Mouse (Mus musculus) limb, embryonic 14.5 days (tissue): Measurements from ENCODE around the gene Gpt2. TPM values are rescaled to one million over a fixed set of nuclear protein-coding genes. Genes with fewer than 3 reads are reported as not detected.

Experiments
- ATAC-seq: fragments of 200-750 bp; cut with Nextera tagmentation; 2 replicates; pipeline ENCODE4 v1.8.0; 2017; ENCODE audit warnings: low read depth, moderate number of reproducible peaks, moderate TSS enrichment; ENCODE audit not compliant: low FRiP score
- DNase-seq: peaks from one replicate; pipeline ENCODE4 v3.0.0-alpha.2; 2015; ENCODE audit warnings: low spot score
- H3K27ac ChIP-seq: fragments of 300-500 bp; sonication (generic); replicated peaks from 2 replicates; pipeline ENCODE4 v1.5.1; 2014; ENCODE audit warnings: low read depth, mild to moderate bottlenecking, low read length, moderate library complexity, mixed read lengths
- H3K27me3 ChIP-seq: fragments of 300-500 bp; sonication (generic); 2 replicates; pipeline ENCODE4 v1.6.1; 2014; ENCODE audit warnings: low read length, mixed read lengths; ENCODE audit not compliant: control insufficient read depth, insufficient read depth
- H3K36me3 ChIP-seq: fragments of 300-500 bp; sonication (generic); 2 replicates; pipeline ENCODE4 v1.6.1; 2014; ENCODE audit warnings: mild to moderate bottlenecking, low read length, moderate library complexity, mixed read lengths; ENCODE audit not compliant: control insufficient read depth, insufficient read depth
- H3K4me1 ChIP-seq: fragments of 300-500 bp; sonication (generic); 2 replicates; pipeline ENCODE4 v1.6.1; 2014; ENCODE audit warnings: antibody characterized with exemption, low read length, mixed read lengths; ENCODE audit not compliant: control insufficient read depth, insufficient read depth
- H3K4me2 ChIP-seq: fragments of 300-500 bp; sonication (generic); replicated peaks from 2 replicates; pipeline ENCODE4 v1.6.1; 2014; ENCODE audit warnings: low read depth, mild to moderate bottlenecking, low read length, moderate library complexity; ENCODE audit not compliant: severe bottlenecking
- H3K4me3 ChIP-seq: fragments of 300-500 bp; sonication (generic); replicated peaks from 2 replicates; pipeline ENCODE4 v1.5.1; 2014; ENCODE audit warnings: low read length
- H3K9ac ChIP-seq: fragments of 300-500 bp; sonication (generic); 2 replicates; pipeline ENCODE4 v1.6.1; 2014; ENCODE audit warnings: mild to moderate bottlenecking, low read depth, low read length, moderate library complexity; ENCODE audit not compliant: severe bottlenecking
- H3K9me3 ChIP-seq: fragments of 300-500 bp; sonication (generic); 2 replicates; pipeline ENCODE4 v1.6.1; 2016; ENCODE audit warnings: low read length; ENCODE audit not compliant: control insufficient read depth
- POLR2A ChIP-seq: fragments of 200-500 bp; IDR thresholded peaks from 2 replicates; pipeline ENCODE4 v1.8.0; 2012; ENCODE audit warnings: inconsistent platforms, mild to moderate bottlenecking, moderate library complexity, borderline replicate concordance; ENCODE audit not compliant: insufficient read depth, insufficient read length; ENCODE audit errors: extremely low read depth
- WGBS: fragments of 180-500 bp; shearing (Covaris S2); extraction: QIAGEN DNeasy Blood & Tissue Kit; methylation state at CpG from one replicate; pipeline ENCODE4 v1.1.7; 2014; 5-methylcytosine and 5-hydroxymethylcytosine counted together
- polyA plus RNA-seq, 2 experiments: library from polyadenylated mRNA; depleted of rRNA in 1 of 2; stranded (reverse) in 1 of 2; unstranded in 1 of 2; fragments of >200 nt; fragmentation: Nextera tagmentation in 1 of 2; extraction: Ambion mirVana in 1 of 2; gene quantifications; 2 replicates each; pipeline versions ENCODE4 v1.2.1 to v1.2.3; 2012 to 2014

Gene Gpt2
- polyA plus RNA-seq, 2 experiments: 24.6 to 36.2 TPM

DNA sequence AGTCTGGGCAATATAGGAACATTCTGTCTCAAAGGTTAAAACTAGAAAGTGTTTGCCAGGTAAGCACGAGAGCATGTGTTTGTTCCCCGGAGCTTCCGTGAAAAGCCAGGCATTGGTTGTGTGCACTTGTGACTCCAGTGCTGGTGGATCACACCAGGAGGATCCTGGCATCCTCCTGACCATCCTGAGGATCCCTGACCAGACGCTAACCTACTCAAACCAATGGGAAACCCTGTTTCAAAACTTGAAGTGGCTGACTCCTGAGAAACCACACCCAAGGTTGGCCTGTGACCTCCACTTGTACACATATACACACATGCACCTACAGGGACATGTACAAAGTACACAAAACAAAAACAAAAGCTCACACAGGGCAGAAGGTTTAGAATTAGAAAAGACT lies 4.4 kb downstream of the Gpt2 start:
- 84% methylated on average over 4 of the region's 4 CpGs for WGBS
- Histone ChIP-seq H3K27ac (no peak overlapping the region), H3K4me3 (no peak overlapping the region), H3K4me2 (no peak overlapping the region), H3K36me3 (peaks cover 8% of the 10 kb centered on the region), H3K4me1 (peaks cover 12% of the 10 kb centered on the region), H3K27me3 (no peaks in the 10 kb centered on the region), H3K9ac (no peak overlapping the region), H3K9me3 (no peaks in the 10 kb centered on the region)
- TF ChIP-seq POLR2A: no peak
- ATAC-seq: no peak
- no peak for DNase-seq

GRCm38 (mm10) chr8:85498577-85498976 lies 6.2 kb downstream of the Gpt2 start:
- no peak for TF ChIP-seq POLR2A
- Histone ChIP-seq H3K4me2 (no peak overlapping the region), H3K27me3 (no peaks in the 10 kb centered on the region), H3K36me3 (peaks cover 17% of the 10 kb centered on the region), H3K4me3 (no peak overlapping the region), H3K27ac (no peak overlapping the region), H3K9ac (no peak overlapping the region), H3K9me3 (no peaks in the 10 kb centered on the region), H3K4me1 (peaks cover 12% of the 10 kb centered on the region)
- WGBS: 21% methylated on average over 2 of the region's 2 CpGs
- no peak for DNase-seq
- no peak for ATAC-seq

- Histone ChIP-seq H3K9me3 (no peaks in the 10 kb centered on the region), H3K9ac (no peak overlapping the region), H3K27me3 (no peaks in the 10 kb centered on the region), H3K4me2 (no peak overlapping the region), H3K27ac (0 out of 2 replicates have a peak overlapping the region, but pooled peaks have one; percentile 1), H3K4me1 (peaks cover 7% of the 10 kb centered on the region; the same call in 1 of the 2 replicates), H3K36me3 (peaks cover 31% of the 10 kb centered on the region), H3K4me3 (no peak overlapping the region)
- 90% methylated on average over 10 of the region's 10 CpGs for WGBS
- TF ChIP-seq POLR2A: no peak
- no peak for DNase-seq
- ATAC-seq: no peak
Measured at GRCm38 (mm10) chr8:85500460-85500859, 8.1 kb downstream of the Gpt2 start.

- Histone ChIP-seq H3K4me3 (no peak overlapping the region), H3K27ac (no peak overlapping the region), H3K27me3 (no peaks in the 10 kb centered on the region), H3K4me2 (no peak overlapping the region), H3K9ac (no peak overlapping the region), H3K36me3 (peaks cover 36% of the 10 kb centered on the region), H3K4me1 (peaks cover 7% of the 10 kb centered on the region; the same call in 1 of the 2 replicates), H3K9me3 (no peaks in the 10 kb centered on the region)
- no peak for TF ChIP-seq POLR2A
- DNase-seq (peak; percentile 66), ATAC-seq (0 out of 2 replicates have a peak, but pooled peaks have one; percentile 24)
- WGBS: 77% methylated on average over 11 of the region's 11 CpGs
Measured at GRCm38 (mm10) chr8:85500955-85501685, 8.7 kb downstream of the Gpt2 start.

DNA sequence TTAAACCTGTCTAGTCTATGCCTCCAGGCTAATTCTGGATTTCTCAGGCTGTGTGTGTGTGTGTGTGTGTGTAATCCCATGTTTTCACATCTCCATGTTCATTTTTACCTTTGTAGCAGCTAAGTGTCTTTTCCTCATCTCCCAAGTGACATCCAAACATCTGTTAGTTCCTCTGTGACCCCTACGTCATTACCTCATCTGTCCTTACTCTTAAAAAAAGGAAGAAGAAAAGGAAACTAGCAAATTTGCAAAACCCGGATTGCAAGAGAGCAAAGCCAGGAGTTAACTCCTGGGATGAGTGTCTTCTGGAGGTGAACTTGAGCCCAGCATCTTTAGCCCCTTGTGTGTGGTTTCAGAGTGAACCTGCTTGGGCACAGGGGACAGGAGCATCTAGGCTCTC lies 10.0 kb downstream of the Gpt2 start:
- ATAC-seq (no peak), DNase-seq (no peak)
- Histone ChIP-seq H3K4me1 (peaks cover 7% of the 10 kb centered on the region; the same call in 1 of the 2 replicates), H3K9me3 (no peaks in the 10 kb centered on the region), H3K27me3 (no peaks in the 10 kb centered on the region), H3K9ac (no peak overlapping the region), H3K4me3 (no peak overlapping the region), H3K4me2 (no peak overlapping the region), H3K36me3 (peaks cover 36% of the 10 kb centered on the region), H3K27ac (no peak overlapping the region)
- WGBS: 80% methylated on average over 2 of the region's 2 CpGs
- TF ChIP-seq POLR2A: no peak

GRCm38 (mm10) chr8:85503065-85503464 lies 10.7 kb downstream of the Gpt2 start:
- WGBS: 34% methylated on average over 3 of the region's 3 CpGs
- H3K4me1 ChIP-seq: peaks cover 7% of the 10 kb centered on the region; the same call in 1 of the 2 replicates
- no peak overlapping the region for H3K9ac ChIP-seq
- TF ChIP-seq POLR2A: no peak
- H3K36me3 ChIP-seq: peaks cover 43% of the 10 kb centered on the region
- no peak for ATAC-seq
- H3K27ac ChIP-seq: no peak overlapping the region
- DNase-seq: no peak
- no peak overlapping the region for H3K4me3 ChIP-seq
- H3K27me3 ChIP-seq: no peaks in the 10 kb centered on the region
- H3K9me3 ChIP-seq: no peaks in the 10 kb centered on the region
- no peak overlapping the region for H3K4me2 ChIP-seq
